Mouse (Mus musculus) spleen, postnatal 36 days (tissue): ENCODE data around the gene Fbxo3.
"Not testable (repeated sequence)": the region's sequence is repeated elsewhere in the genome, so short reads cannot be mapped to it uniquely, and the experiment has no call there.

Source experiments
- DNase-seq, 2 experiments: peaks; one replicate each; pipeline ENCODE4 v3.0.0; 2022; ENCODE audit warnings: low spot score in 2 of 2, mixed read lengths in 1 of 2

Gene Fbxo3

DNA sequence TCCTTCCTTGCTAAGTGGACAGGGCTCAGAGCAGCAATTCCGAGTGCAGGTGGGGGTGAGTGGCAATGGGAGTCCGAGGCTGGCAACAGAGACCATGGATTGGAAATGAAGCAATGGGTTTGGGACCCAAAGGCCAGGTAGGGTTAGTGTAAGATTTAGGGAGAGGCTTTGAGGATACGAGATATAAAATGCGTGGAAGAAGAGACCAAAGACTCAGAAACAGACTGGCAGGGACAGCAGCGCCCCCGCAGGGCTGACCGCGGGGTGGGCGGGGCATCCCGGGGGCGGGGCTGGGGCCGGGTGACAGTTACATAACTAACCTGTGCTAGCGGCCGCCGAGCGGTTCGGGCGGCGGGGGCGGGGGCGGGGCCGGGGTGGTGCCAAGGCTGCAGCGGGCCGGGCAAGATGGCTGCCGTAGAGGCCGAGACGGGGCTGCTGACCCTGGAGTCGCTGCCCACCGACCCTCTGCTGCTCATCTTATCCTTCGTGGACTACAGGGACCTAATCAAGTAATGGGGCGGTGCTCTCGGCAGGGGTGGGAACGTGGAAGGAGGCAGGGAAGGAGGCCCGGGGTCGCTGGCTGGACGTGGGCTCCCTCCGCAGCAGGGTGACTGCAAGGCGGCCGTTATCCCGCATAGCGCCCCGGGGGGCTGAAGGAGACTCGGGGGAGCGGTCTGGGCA, at the start of gene Fbxo3:
TSS of gene Fbxo3 (plus strand) at position 264 of the 681 bp plus-strand sequence.
- DNase-seq = peak; percentile 89 to 90

DNA sequence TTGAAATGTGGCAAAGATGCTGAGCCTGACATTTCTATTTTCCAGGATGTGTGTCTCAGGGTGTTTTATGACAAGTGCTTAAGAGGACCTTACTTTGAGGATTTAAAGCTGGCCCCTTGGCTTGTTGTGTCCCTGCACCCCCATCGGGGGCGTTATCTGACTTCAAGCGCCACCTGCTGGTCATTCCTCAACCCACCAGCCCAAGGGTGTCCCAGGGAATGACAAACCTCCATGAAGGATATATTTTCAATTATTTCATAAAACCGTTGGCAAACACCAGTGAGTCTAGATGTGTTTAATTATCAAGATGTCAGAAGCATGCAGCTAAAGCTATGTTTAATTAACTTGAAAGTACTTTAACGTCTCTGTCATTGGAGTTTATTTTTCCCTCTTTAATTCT, 45.3 kb upstream of the Fbxo3 start:
- peak; percentile 66 to 73 for DNase-seq

DNA sequence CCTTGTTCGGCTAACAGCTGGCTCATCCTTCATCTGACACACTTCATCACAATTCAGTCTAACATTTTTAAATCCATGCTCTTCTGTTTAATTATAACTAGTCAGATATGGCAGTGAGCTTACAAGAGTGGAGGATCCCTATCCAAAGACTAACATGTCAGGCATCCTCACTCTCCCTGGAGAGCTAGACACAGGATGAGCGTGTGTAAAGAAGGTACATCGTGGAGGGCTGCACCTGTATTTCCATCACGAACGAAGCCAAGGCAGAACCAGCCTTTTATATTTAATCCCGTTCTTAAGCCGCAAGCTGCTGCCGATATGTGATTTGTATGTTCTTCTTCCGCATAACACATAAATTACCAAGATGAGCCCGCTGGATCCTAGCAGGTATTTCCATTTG, 44.4 kb upstream of the Fbxo3 start:
- no peak for DNase-seq

DNA sequence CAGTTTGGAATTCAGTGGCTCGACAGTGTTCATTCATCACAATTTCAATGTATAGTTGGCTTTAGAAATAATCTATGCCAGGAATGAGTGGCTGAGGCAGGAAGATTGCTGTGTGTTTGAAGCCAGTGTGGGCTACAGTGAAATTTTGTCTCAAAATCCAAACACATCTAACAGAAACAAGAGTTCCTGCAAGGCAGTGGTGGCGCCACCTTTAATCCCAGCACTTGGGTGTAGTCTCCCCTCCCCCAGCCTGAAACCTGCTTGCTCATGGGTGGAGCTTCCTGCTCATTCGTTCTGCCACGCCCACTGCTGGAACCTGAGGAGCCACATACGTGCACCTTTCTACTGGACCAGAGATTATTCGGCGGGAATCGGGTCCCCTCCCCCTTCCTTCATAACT, 39.9 kb upstream of the Fbxo3 start:
- not testable (repeated sequence) for DNase-seq

DNA sequence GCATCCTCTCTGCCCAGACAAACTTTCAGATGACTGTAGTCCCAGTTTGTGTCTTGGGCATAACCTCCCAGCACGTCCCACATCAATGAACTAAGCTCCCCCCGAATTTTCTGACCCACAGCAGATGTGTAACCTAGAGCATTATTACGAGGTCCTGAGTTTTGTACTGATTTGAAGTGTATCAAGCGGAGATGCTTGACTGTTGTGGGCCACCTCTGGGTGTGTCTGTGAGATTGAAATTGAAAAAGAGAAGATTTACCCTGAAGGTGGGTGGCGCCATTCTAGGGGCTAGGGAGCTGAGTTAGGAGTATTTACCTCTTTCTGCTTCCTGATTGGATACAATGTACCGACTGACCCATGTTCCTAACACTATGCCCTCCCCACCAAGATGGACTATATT, 37.8 kb upstream of the Fbxo3 start:
- no peak for DNase-seq

DNA sequence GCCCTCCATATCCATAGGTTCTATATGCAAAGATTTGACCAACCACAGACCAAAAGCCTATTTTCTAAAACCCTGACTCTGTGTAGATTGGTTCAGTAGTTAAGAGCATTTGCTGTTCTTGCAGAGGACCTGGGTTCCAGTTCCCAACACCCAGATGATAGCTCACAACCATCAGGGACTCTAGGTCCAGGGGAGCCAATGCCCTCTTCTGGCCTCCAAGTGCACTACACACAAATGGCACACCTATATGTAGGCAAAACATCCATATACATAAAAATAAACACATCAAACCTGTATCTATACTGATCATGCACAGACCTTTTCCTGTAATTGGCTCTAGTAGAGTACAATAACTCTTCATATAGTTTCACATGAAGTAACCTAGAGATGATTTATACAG, 36.2 kb upstream of the Fbxo3 start:
- DNase-seq = no peak

DNA sequence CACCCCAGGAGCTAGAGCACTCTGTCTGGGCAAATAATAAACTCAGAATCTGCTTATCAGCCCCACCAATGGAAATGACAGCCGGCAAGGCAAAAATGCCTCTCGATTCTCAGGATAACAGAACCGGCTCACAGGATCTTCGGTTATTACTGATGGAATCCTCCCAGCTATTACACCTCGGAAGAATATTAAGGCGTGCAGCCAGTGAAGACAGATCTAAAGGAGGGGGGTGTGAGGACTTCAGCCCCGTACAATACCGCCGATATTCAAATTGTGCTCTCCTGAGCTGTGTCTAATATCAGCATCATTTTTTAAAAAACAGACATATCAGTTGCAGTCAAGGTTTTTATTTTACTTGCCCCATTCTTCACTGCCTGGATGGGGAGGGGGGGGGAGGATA, 35.4 kb upstream of the Fbxo3 start:
- DNase-seq = no peak

DNA sequence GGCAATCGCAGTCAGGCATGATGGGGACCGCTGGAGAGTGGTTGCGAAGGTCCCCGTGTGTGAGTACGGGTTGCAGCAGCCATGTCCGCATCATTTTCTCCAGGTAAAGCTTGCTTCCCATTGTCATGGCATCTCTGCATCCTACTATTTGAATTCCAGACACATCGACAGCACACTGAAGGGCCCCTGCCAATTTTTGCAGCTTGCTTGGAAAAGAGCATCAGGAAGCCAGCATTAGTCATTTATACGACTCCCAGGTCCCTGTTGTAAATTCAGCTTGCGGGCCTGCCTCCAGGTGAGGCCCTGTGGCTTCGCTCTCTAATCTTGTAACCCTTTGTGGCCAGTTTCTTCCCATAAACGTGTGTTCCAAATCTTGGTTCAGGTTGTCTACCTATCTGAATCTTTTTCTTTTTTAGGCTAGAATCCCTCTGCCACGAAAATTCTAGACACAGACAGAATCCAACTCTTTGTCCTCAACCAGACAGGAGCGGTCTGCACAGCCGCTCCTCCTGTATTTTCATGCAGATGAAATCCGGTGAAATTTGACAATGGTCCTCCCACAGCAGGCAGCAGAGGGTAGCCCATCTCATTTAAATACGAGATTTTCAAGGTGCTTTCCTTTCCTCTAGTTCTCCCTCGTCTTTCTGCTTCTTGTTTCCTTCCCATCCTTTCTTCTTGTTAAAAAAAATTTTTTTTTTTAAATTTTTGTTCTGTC, 34.7 kb upstream of the Fbxo3 start:
- DNase-seq = no peak

DNA sequence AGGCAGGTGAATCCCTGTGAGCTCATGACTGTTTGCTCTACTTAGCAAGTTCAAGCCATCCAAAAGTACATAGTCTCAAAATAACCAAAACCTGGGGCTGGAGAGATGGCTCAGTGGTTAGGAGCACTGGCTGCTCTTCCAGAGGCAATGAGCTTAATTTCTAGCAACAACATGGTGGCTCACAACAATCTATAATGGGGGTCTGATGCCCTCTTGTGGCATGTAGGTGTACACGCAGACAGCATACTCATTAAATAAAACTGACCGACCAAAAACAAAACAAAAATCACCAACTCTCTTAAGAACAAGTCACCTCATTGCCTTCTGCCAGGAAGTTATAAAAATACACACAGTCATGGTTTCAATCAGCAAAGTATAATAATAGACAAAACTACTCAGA, 26.4 kb upstream of the Fbxo3 start:
- peak in 1 of 2 experiments; percentile 29 for DNase-seq

DNA sequence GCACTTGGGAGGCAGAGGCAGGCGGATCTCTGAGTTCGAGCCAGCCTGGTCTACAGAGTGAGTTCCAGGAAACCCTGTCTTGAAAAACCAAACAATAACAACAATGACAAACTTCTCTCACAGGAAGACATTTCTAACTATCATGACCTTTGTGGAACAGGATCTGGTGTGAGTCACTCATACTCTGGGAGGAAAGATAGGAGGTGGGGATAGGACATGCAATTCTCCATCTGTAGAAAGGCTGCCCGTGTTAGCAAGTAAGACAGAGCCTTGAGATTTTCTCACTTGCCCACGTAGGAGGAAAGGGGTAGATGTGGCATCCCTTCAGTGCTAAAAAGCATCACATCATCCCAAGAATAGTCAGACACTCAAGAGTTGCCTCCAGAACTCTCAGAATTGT, 25.7 kb upstream of the Fbxo3 start:
- DNase-seq = no peak

DNA sequence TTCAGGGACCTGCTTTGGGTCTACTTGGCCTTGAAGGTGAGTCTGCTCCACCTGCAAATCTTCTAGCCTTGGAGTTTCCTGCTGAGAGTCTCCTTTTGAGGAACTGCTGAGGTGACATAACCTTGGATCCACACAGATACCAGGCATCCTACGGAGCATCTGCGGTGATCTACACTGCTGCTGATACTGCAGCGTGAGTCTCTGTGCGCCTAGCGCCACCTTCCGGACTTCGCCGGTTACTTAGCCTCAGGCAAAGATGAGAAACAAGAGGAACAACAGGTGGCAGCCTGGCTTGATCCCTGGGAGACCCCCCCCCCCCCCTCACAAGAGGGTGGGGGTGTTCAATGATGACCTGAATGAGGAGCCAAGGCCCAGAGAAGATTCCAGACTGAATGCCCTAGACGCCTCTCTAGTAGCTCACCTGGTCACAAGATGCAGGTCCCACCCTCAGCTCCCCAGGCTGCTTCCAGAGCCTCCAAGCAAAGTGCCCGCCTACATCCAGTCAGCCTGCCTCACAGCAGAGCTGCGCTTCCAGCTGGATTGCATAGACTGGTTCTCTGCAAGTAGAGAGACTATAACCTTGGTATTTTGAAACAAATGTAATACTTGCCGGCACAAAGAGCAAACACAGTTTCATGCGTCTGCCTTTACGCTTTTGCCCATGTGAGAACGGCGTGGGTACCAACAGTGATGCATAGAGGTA, 24.7 kb upstream of the Fbxo3 start:
- DNase-seq = peak; percentile 44 to 54

DNA sequence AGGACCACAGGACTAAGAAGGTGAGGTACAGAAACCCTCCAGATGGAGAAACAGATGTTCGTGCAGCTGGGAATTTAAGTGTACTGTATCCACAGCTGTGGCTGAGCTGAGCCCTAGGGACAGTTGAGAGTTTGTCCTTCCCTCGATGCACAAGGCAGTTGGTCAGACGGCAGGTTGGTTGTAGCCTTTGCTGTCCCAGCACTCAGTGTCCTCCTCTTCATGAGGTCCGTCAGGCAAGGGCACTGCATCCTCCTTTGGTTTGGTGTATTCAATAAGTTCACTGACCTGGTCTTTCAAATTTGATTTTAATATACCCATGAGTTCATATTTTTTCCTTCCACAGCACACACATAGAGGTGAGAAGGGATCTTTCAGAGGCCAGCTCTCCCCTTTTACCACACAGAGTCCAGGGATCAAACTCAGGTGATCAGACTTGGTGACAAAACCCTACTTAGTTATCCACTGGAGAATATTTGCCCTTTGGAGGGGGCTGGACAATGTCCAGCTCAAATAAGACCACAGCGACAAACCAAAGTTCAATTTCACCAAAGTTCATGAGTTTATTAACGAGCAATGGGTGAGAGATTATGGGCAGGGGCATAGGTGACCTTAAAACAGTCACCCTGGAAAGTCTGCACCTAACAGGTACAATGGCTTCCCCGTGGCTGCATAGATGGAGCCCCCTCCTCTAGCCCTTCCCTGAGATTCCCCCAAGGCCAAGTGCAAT, 19.6 kb upstream of the Fbxo3 start:
- no peak for DNase-seq

DNA sequence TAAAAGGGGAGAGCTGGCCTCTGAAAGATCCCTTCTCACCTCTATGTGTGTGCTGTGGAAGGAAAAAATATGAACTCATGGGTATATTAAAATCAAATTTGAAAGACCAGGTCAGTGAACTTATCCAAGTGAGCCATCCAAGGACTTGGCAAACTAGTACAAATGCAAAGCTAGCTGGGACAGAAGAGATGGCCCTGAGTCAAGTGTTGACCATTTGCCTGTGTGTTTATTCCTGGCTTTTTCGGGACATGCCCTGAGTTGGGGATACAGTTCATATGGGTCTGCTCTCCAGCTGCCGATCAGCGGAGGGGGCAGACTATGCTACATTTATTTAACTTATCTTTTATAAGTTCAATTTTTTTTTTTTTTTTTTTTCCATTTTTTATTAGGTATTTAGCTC, 18.7 kb upstream of the Fbxo3 start:
- DNase-seq = not testable (repeated sequence)

DNA sequence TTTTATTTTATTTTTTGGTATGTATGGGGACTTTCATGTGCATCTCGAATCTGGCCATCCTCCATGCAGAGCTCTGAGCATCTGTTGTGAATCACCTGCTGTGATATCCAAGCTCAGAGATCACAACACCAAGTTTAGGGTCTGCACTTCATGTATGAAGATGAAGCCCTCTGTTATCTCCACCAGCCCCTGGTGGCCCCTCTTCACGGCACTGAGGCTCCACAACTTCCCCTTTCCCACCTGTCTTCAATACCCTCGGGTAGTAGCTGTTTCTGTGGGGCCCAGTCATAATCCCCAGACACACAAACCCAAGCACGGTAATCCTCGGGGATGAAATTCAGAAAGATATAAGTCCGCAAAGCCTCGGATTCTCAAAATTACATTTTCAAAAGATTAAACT, 4.4 kb upstream of the Fbxo3 start:
- no peak for DNase-seq

DNA sequence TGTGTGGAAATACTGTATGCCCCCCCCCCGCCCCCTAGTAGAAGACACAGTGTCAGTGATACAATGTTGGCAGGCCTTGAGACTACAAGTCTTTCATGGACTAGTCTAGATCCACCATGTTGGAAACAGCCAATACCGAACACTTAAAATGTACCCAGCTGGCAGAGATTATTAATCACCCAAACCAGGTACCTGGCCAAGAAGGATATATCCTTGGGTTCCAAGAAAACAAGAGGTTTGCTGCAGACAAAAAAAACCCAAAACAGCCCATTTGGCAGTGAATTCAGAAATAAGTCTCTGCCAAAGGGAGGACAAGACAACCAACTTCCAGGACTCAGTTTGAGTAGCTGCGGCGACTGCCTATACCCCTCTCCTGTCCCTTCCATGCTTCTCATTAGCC, 2.9 kb upstream of the Fbxo3 start:
- no peak for DNase-seq

DNA sequence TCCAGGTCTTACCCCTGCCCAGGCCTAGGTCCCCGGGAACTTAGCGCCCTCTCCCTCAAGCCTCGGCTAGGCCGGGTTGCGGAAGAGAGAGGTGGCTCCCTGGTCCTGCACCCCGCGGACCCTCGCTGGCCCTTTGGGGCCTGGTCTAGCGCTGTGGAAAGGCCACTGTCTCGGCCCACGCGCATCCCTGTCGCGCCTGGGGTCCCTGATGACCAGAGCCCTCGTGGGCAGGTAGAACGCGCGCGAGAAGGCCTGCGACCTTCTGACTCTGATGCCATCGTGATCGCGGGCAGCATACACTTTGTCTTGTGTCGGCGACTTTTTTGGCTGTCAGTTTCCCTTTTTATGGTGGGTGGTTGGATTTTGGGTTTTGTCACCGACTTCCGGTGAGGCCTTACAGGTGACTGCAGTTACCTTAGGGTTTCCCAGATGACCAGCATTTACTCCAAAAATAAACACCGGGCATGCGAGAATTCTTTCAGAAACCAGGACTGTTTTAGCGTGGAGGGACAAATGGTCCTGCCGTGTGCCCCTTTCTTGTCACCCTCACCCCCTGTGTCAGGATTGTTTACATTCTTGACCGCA, 710 bp downstream of the Fbxo3 start, which contains the start of gene 4931422A03Rik:
TSS of gene 4931422A03Rik (minus strand) at position 223 of the 585 bp plus-strand sequence.
- peak; percentile 7 to 11 for DNase-seq

DNA sequence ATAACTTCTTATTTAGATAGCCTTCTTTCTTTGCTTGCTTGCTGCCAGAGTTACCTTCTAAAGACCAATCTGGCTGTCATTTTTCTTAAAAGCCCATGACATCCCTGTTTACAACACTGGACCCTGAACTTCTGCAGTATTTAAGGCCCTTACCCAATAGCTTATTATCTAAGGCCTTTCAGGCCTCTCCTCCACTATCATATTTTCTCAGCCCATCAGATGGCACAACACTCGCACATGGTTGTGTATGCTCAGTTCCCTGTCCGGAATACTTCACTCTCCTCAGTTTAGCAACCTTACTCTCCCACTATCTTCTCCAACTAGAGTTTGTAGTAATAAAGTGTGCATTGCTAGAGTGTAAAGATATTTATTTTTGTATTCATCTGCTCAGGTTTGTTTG, 1.6 kb downstream of the Fbxo3 start:
- DNase-seq = peak in 1 of 2 experiments; percentile 28

DNA sequence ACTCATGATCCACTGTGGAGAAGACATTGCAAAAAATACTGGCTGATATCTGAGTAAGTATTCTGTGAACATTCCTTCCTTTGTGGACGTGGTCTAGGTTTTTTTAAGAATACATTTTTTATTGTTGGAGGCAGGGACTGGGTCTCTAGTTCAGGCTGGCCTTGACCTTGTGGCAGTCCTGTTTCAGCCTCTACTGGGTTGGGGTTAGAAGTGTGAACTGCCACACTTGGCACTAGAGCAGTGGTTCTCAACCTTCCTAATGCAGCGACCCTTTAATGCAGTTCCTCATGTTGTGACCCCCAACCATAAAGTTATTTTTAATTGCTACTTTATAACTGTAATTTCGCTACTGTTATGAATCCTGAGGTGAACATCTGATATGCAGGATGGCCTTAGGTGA, 2.9 kb downstream of the Fbxo3 start:
- no peak for DNase-seq

DNA sequence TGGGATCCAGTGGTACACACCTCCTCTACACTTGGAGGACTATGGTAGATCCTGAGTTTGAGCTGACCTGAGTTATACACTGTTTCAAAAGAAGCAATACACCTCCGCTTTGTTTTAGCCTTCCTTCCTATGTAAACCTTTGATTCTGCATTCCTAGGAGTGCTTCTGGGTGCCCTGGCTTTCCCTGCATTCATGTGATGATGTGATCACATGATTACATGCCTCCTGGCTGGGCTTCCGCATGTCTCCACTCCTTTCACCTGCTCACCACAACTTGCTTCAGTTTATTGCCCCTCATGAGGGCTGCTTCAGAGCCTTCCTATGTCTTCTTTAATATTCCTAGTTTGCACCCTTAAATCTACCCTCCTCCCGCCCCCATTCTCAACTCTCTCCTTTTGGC, 4.5 kb downstream of the Fbxo3 start:
- no peak for DNase-seq

DNA sequence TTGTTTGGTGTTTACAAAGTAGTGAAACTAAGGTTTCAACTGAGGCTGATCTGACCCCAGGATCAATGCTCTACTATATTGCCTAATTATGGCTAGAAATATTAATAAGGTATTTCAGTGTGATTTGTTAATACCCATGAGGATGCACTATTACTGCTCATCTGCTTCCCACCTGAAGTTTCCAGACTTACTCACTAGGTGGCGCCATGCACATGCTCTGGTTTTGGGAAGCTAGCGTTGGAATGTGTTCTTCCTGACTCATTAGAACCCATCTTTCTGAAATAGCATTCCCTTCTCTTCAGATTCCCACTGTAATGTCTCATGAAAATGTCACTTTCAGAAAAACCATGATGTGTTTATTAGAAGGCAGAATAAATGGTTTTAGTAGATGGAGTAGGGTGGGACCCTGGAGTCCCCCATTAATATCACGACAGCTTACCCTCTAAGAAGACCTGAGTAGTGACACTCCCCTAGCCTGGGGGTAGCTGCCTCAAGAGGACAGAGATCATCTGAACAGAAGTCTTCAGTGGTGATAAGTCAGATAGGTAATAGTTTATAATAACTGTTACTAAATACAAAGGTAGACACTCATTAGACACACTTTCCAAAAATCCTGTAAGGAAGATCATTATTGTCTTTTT, 7.4 kb downstream of the Fbxo3 start:
- DNase-seq = peak; percentile 28 to 57

DNA sequence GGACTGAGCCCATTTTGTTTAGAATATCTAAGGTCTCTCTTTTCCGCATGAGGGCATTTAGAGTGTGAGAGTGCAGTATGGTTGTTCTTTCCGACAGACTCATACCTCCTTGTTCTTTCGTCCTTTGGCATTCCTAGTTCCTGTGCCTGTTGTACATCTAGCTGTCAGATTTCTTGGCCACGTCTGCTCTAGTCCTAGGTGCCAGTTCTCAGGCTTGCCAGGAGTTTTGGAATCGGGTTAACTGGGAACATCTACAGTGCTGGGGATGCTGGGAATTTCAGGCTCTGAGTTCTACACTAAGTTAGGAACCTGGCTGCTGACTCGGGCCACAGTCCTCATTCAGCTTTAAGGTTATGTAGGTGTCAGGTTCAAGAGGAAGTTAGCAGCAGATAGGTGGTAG, 8.1 kb downstream of the Fbxo3 start:
- DNase-seq = no peak
